Mouse (Mus musculus) left cerebral cortex, adult 8-10 months (tissue): ENCODE results near the gene Plekhh2. TPM values are rescaled to one million over a fixed set of nuclear protein-coding genes. Genes with fewer than 3 reads are reported as not detected.
"Not testable (repeated sequence)": the region's sequence is repeated elsewhere in the genome, so short reads cannot be mapped to it uniquely, and the experiment has no call there.

Experiments used
- DNase-seq, 2 experiments: peaks; one replicate each; pipeline ENCODE4 v3.0.0; 2022; ENCODE audit warnings: low spot score in 2 of 2
- total RNA-seq, 4 experiments: library from RNA; stranded (reverse); gene quantifications; 2 replicates each; pipeline ENCODE4 v1.2.4; 2022

Gene Plekhh2
- total RNA-seq, 4 experiments from 2014 or later, result 5.0 to 6.0 (median 6.0) TPM

- DNase-seq, result no peak
Observed at GRCm38 (mm10) chr17:84510961-84511639, 595 bp upstream of the Plekhh2 start.

- DNase-seq, result no peak
Observed at GRCm38 (mm10) chr17:84512516-84513085, 906 bp downstream of the Plekhh2 start.

GRCm38 (mm10) chr17:84515901-84516300 lies 4.2 kb downstream of the Plekhh2 start:
- no peak for DNase-seq

- no peak for DNase-seq
Observed at GRCm38 (mm10) chr17:84519346-84519745, 7.7 kb downstream of the Plekhh2 start.

GRCm38 (mm10) chr17:84520057-84520456 lies 8.4 kb downstream of the Plekhh2 start:
- DNase-seq, result no peak

- DNase-seq, result no peak
Observed at GRCm38 (mm10) chr17:84529356-84529755, 17.7 kb downstream of the Plekhh2 start.

GRCm38 (mm10) chr17:84530202-84530796 lies 18.6 kb downstream of the Plekhh2 start:
- DNase-seq, result no peak

GRCm38 (mm10) chr17:84532909-84533499 lies 21.3 kb downstream of the Plekhh2 start:
- no peak for DNase-seq

- no peak for DNase-seq
Observed at GRCm38 (mm10) chr17:84533841-84534240, 22.1 kb downstream of the Plekhh2 start.

GRCm38 (mm10) chr17:84534632-84535031 lies 22.9 kb downstream of the Plekhh2 start:
- no peak for DNase-seq

GRCm38 (mm10) chr17:84535226-84535625 lies 23.5 kb downstream of the Plekhh2 start:
- no peak for DNase-seq

- DNase-seq, result no peak
Observed at GRCm38 (mm10) chr17:84537301-84537700, 25.6 kb downstream of the Plekhh2 start.

GRCm38 (mm10) chr17:84537966-84538365 lies 26.3 kb downstream of the Plekhh2 start:
- no peak for DNase-seq

GRCm38 (mm10) chr17:84540603-84541002 lies 28.9 kb downstream of the Plekhh2 start:
- no peak for DNase-seq

- DNase-seq, result no peak
Observed at GRCm38 (mm10) chr17:84550902-84551877, 39.5 kb downstream of the Plekhh2 start.

GRCm38 (mm10) chr17:84552230-84552629 lies 40.5 kb downstream of the Plekhh2 start:
- DNase-seq, result no peak

GRCm38 (mm10) chr17:84564264-84564663 lies 52.6 kb downstream of the Plekhh2 start:
- DNase-seq, result not testable (repeated sequence)

- no peak for DNase-seq
Observed at GRCm38 (mm10) chr17:84565762-84566161, 54.1 kb downstream of the Plekhh2 start.

- DNase-seq, result no peak
Observed at GRCm38 (mm10) chr17:84566773-84567555, 55.3 kb downstream of the Plekhh2 start.

- no peak for DNase-seq
Observed at GRCm38 (mm10) chr17:84568807-84569206, 57.1 kb downstream of the Plekhh2 start.
